Mouse (Mus musculus) E14TG2a.4 (cell line): Measurements from ENCODE around the gene Dcdc2a.

Experiments
- CTCF ChIP-seq: conservative IDR thresholded peaks from 2 replicates; pipeline ENCODE4 v1.5.1; 2014; ENCODE audit warnings: low read length
- NANOG ChIP-seq: IDR thresholded peaks from 2 replicates; pipeline ENCODE4 v1.6.1; 2014; ENCODE audit warnings: borderline replicate concordance, low read length, mixed read lengths

GRCm38 (mm10) chr13:25115971-25116370, 60.2 kb downstream of the Dcdc2a start:
- TF ChIP-seq CTCF = peak; percentile 83
- TF ChIP-seq NANOG = no peak
